Mouse (Mus musculus) hindbrain, embryonic 12.5 days (tissue): ENCODE data around the gene Wwox. TPM values are rescaled to one million over a fixed set of nuclear protein-coding genes. Genes with fewer than 3 reads are reported as not detected.

Source experiments
- ATAC-seq: fragments of 200-750 bp; cut with Nextera tagmentation; 2 replicates; pipeline ENCODE4 v1.8.0; 2017; ENCODE audit warnings: moderate TSS enrichment; ENCODE audit not compliant: low FRiP score
- H3K27ac ChIP-seq: fragments of 300-500 bp; sonication (generic); 2 replicates; pipeline ENCODE4 v1.5.1; 2016; ENCODE audit warnings: mild to moderate bottlenecking
- H3K27me3 ChIP-seq: fragments of 300-500 bp; sonication (generic); 2 replicates; pipeline ENCODE4 v1.6.1; 2016; ENCODE audit warnings: mild to moderate bottlenecking
- H3K36me3 ChIP-seq: fragments of 300-500 bp; sonication (generic); 2 replicates; pipeline ENCODE4 v1.6.1; 2016; ENCODE audit warnings: mild to moderate bottlenecking
- H3K4me1 ChIP-seq: fragments of 300-500 bp; sonication (generic); 2 replicates; pipeline ENCODE4 v1.6.1; 2016
- H3K4me2 ChIP-seq: fragments of 300-500 bp; sonication (generic); replicated peaks from 2 replicates; pipeline ENCODE4 v1.6.1; 2016; ENCODE audit warnings: mild to moderate bottlenecking
- H3K4me3 ChIP-seq: fragments of 300-500 bp; sonication (generic); 2 replicates; pipeline ENCODE4 v1.5.1; 2016; ENCODE audit warnings: mild to moderate bottlenecking
- H3K9ac ChIP-seq: fragments of 300-500 bp; sonication (generic); 2 replicates; pipeline ENCODE4 v1.6.1; 2016; ENCODE audit warnings: mild to moderate bottlenecking, moderate library complexity
- H3K9me3 ChIP-seq: fragments of 300-500 bp; sonication (generic); replicated peaks from 2 replicates; pipeline ENCODE4 v1.6.1; 2016; ENCODE audit warnings: mild to moderate bottlenecking
- WGBS: fragments of 180-500 bp; shearing (Covaris S2); methylation state at CpG from one replicate; pipeline ENCODE4 v1.1.7; 2016; 5-methylcytosine and 5-hydroxymethylcytosine counted together
- polyA plus RNA-seq: library from polyadenylated mRNA; unstranded; fragments of >200 nt; fragmentation: Nextera tagmentation; extraction: Ambion mirVana; gene quantifications from 2 replicates; pipeline ENCODE4 v1.2.1, GENCODE M21; 2016

Gene Wwox
- polyA plus RNA-seq, 1 experiment from 2014 or later, result 13.8 TPM

DNA sequence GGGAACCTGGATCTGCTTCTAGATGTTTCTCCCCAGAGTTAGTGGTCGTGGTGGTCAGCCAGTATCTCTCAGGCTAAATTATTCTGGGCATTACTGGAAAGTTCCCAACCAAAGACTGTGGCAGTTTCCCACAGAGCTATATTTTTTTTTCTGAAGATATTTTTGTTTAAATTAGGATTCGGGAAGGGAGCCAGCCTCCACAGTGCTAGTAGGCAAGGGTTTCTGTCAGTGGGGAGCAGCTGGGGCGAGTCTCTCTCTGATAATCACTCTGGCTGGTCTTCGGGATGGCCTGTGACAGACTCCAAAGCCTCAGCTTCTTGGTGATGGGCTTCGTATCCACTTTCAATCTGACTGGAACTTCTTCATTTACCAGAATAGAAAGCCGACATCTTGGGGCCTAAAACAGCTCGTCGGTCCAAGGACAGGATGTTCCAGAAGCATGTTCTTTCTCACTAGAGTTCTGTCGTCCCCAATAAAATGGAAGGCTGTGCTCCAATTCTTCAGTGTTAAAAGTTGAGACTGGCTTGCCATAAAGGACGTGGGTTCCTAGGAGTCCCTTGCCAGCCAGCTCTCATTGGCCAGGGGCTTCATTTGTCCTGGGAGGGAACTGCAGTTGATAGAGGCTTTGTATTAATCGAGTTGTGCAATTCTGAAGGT, 244.7 kb downstream of the Wwox start:
- Histone ChIP-seq H3K9me3 (no peaks in the 10 kb centered on the region), H3K4me1 (peaks cover 7% of the 10 kb centered on the region; the same call in 1 of the 2 replicates), H3K27ac (no peak overlapping the region), H3K4me2 (no peak overlapping the region), H3K9ac (no peak overlapping the region), H3K36me3 (no peaks in the 10 kb centered on the region), H3K4me3 (no peak overlapping the region), H3K27me3 (no peaks in the 10 kb centered on the region)
- 84% methylated on average over 11 of the region's 11 CpGs for WGBS
- no peak for ATAC-seq

DNA sequence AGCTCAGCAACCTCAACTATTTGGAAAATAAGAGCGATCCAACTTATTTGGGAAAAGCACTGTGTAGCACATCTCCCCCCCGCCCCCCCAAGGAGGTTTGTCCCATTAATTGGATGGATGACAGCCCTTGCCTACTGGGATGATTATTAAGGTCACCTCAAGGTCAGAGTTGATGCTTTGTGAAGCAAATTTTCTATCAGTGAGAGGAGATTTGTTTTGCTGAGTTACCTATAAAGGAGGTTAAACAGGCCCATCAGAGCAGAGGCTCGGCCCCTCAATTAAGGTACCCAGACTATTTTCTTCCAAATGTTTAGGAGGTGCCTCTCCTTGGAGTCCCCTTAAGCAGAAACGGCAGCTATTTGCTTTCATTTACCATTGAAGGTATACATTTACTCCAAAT, 247.0 kb downstream of the Wwox start:
- Histone ChIP-seq H3K9ac (no peak overlapping the region), H3K4me1 (no peaks in the 10 kb centered on the region), H3K36me3 (no peaks in the 10 kb centered on the region), H3K27ac (no peak overlapping the region), H3K4me3 (no peak overlapping the region), H3K4me2 (no peak overlapping the region), H3K9me3 (no peaks in the 10 kb centered on the region), H3K27me3 (no peaks in the 10 kb centered on the region)
- WGBS, result 84% methylated on average over 4 of the region's 4 CpGs
- no peak for ATAC-seq

DNA sequence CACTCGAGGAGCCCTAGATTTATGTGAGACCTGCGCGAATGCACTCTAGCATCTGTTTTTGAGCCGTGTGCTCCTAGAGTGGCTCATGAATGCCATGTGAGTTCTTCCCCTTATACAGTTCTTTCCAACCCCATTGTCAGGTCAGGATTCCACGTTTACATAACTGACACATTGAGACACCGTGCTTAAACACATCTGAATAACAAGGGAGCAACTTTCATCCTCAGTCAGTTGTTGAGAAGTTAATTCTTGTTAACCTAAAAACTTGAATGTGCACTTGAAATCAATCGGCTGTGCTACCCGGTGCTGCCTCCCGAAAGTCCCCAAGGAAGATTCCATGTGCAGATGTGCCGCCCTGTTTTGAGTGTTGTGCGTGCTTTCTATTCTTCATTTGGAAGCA, 249.3 kb downstream of the Wwox start:
- Histone ChIP-seq H3K36me3 (no peaks in the 10 kb centered on the region), H3K4me2 (no peak overlapping the region), H3K4me3 (no peak overlapping the region), H3K4me1 (no peaks in the 10 kb centered on the region), H3K9ac (no peak overlapping the region), H3K27me3 (no peaks in the 10 kb centered on the region), H3K27ac (no peak overlapping the region), H3K9me3 (no peaks in the 10 kb centered on the region)
- WGBS, result 84% methylated on average over 11 of the region's 11 CpGs
- ATAC-seq, result no peak

DNA sequence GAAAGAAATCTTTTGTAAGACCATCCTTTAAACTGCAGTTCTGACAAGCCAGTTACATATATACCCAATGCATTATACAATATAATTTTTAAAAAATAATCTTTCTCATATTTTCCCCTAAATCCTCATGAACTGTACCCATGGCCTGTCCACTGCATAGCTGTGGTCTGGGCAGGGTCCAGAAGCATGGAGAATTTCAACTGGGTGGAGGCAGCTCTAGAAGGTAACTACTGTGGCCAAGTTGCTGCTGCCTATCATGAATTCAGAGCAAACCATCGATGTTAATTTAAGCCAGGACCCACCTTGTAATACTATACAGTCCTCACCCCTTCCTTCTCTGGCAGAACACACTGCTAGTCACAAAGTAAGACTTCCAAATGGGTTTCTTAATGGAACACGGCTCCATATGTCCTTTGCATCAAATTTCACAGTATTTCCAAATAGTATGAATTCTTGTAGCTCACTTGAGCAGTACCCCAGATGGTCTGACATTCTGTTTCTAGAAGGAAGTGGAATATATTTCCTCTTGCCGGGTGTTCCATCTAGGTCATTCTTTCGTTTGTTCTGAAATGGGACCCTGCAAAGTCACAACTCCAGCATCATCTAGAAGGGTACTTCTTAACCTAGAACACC, 255.2 kb downstream of the Wwox start:
- no peak overlapping the region for H3K27ac ChIP-seq
- no peak for ATAC-seq

DNA sequence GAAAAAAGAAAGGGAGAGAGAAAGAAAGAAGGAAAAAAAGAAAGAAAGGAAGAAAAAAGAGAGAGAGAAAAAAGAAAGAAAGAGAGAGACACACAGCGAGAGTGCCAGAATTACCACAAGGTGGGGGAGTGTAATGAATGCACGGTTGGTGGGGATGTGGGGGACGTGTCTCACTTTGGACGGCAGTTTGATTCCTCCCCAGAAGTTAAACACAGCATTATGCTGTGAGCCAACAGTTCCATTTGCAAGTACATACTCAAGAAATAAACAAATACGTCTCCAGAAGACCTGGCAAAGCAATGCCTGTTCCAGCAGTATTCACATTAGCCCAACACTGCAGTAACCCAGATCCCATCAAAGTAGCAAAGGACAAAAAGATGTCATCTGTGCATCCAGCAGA, 264.1 kb downstream of the Wwox start:
- Histone ChIP-seq H3K4me2 (no peak overlapping the region), H3K36me3 (no peaks in the 10 kb centered on the region), H3K27ac (no peak overlapping the region), H3K9me3 (no peaks in the 10 kb centered on the region), H3K9ac (no peak overlapping the region), H3K27me3 (no peaks in the 10 kb centered on the region), H3K4me3 (no peak overlapping the region), H3K4me1 (peaks cover 7% of the 10 kb centered on the region; the same call in 1 of the 2 replicates)
- ATAC-seq, result no peak
- 80% methylated on average over 5 of the region's 5 CpGs for WGBS

More for the DNA sequence above, 255.2 kb downstream of the Wwox start:
- H3K27me3 ChIP-seq, result no peaks in the 10 kb centered on the region
- H3K9ac ChIP-seq, result no peak overlapping the region
- no peak overlapping the region for H3K4me2 ChIP-seq
- no peak overlapping the region for H3K4me3 ChIP-seq
- H3K36me3 ChIP-seq, result no peaks in the 10 kb centered on the region
- WGBS, result 79% methylated on average over 4 of the region's 4 CpGs
- H3K9me3 ChIP-seq, result no peaks in the 10 kb centered on the region
- H3K4me1 ChIP-seq, result no peaks in the 10 kb centered on the region

DNA sequence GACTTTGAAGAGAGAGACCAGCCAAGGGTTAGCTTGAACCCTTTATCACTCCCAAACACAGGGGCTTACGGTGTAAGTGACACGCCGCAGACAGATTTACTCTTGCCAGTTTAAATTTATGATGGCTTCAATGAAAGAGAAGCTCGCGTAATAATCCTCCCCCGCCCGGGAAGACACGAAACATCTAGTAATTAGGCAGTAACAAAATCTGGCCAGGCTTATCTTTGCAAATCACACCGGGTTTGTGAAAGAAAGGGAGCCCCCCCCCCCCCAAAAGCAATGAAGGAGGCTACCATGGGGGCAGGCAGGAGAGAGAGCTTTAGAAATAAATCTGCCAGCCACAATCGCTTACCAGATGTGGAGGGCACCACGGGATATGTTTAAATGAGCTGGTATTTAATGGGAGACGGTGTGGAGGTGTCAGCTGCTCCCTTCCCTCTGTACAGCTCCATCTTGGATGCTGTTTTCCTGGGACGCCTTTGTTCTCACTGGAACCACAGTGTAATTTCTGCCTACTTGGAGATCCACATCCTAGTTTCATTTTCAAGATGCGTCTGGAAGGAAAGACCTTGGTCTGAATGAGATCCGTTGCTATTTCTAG, 268.2 kb downstream of the Wwox start:
- no peak for ATAC-seq
- Histone ChIP-seq H3K9ac (no peak overlapping the region), H3K27ac (0 out of 2 replicates have a peak overlapping the region, but pooled peaks have one; percentile 49), H3K4me2 (no peak overlapping the region), H3K27me3 (no peaks in the 10 kb centered on the region), H3K4me1 (peaks cover 12% of the 10 kb centered on the region; the same call in 1 of the 2 replicates), H3K36me3 (no peaks in the 10 kb centered on the region), H3K9me3 (no peaks in the 10 kb centered on the region), H3K4me3 (no peak overlapping the region)
- 66% methylated on average over 15 of the region's 15 CpGs for WGBS

DNA sequence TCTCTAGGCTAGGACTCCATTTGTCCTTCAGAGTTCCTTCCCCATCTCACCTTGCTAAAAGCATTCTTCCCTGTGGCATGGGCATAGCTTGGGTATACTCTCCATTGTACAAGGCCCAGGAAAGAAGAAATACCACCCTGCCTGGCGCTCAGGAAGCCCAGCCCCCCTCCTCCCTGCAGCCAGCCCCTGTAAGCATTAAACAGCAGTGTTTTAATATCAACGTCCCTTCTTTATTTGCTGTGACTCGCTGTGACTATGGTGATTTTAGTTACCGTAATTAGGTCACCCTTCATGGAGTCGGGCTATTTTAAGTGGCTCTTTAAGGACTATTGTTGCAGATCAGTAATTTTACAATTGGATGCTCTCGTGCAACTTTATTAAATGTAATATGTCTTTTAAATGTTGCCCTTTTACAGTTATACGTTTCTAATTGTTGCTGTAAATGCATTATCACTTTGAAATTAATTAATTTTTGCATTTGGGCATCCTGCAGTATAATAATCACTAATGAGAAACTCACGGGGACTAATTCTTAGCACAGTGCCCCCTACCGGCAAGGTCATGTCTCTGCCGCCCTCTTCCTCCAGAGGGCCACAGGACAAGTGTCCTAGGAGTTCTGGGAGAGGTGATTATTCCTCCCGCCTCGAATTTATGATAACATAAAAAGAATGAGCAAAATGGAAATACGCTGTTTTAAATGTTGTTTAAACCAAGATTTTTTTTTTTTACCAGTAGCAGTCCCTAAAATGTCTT, 276.0 kb downstream of the Wwox start:
- no peak for ATAC-seq
- no peak overlapping the region for H3K4me2 ChIP-seq
- no peak overlapping the region for H3K27ac ChIP-seq
- H3K9ac ChIP-seq, result no peak overlapping the region
- H3K4me3 ChIP-seq, result no peak overlapping the region
- no peaks in the 10 kb centered on the region for H3K4me1 ChIP-seq
- no peaks in the 10 kb centered on the region for H3K27me3 ChIP-seq
- 63% methylated on average over 13 of the region's 13 CpGs for WGBS
- no peaks in the 10 kb centered on the region for H3K36me3 ChIP-seq
- no peaks in the 10 kb centered on the region for H3K9me3 ChIP-seq

DNA sequence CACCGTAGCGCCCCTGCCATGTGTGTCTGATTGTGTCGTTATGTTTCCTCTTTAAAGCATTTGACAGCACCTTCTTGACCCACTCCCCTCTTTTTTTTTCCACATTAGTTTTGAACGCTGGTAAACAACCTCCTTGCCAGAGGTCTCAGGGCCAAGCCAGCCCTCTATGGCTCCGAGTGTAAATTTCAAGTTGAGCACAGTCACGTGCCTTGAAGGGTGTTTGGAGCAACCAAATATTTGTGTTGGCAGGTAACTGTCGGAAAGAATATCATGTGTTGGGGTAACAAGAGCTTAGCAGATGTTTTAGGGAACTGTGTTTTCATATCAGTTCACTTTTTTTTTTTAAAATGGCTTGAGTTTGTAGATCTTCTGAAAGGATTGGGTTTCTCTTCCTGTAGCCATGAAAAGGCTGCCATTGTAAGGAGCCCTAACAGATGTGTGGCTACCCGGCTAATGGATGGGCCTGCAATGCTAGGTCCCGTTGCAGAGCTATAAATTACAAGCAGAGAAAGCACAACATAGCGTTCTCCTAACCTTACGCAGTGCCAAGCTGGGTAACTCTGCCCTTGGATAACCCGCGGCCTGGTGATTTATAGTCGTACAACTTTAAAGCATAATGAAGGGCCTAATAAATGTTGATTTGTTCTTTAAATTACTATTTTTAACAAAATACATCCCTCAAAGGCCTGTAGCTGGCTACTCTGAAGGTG, 277.2 kb downstream of the Wwox start:
- Histone ChIP-seq H3K4me3 (no peak overlapping the region), H3K9me3 (no peaks in the 10 kb centered on the region), H3K36me3 (no peaks in the 10 kb centered on the region), H3K4me2 (no peak overlapping the region), H3K27ac (no peak overlapping the region), H3K4me1 (no peaks in the 10 kb centered on the region), H3K27me3 (no peaks in the 10 kb centered on the region), H3K9ac (no peak overlapping the region)
- 74% methylated on average over 14 of the region's 14 CpGs for WGBS
- no peak for ATAC-seq

DNA sequence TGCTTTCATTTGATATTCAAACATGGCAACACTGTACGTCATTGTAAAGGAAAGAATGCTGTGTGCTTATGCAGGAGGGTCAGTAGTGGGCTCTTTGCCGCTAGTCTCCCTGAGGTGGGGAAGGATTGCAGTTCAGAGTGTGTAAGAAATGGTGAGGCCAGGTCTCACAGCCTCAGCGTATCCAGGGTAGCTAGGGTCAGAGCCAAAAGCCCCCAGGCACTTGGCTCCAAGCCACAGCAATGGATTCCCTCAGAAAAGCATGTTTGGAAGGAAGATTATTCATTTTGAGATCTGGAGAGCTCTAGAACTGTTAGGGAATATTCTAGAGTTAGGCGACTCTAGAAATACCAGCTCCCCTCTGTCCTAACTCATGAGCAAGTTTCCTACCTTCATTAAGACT, 279.4 kb downstream of the Wwox start:
- Histone ChIP-seq H3K27ac (no peak overlapping the region), H3K9ac (no peak overlapping the region), H3K36me3 (no peaks in the 10 kb centered on the region), H3K4me1 (no peaks in the 10 kb centered on the region; the same call in 1 of the 2 replicates), H3K4me2 (no peak overlapping the region), H3K9me3 (no peaks in the 10 kb centered on the region), H3K27me3 (no peaks in the 10 kb centered on the region), H3K4me3 (no peak overlapping the region)
- ATAC-seq, result no peak
- WGBS, result 76% methylated on average over 4 of the region's 4 CpGs

DNA sequence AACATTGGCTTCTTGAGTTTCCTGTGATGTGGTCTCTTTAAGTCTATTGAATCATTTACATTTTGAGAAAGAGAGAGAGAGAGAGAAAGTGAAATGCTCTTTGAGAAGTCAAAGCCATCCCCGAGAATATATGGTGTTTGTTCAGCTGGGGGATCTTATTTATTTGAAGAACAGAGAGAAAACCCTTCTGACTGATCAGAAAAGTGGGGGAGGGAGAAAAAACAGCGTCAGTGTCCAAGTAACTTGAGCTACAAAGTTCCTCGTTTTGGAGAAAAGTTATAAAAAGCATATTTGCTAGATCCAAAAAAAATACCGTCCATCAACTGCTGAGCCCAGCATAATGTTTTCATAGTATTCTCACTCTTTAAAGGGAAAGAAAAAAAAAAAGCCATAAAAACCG, 283.2 kb downstream of the Wwox start:
- H3K36me3 ChIP-seq, result no peaks in the 10 kb centered on the region
- no peaks in the 10 kb centered on the region for H3K27me3 ChIP-seq
- no peak overlapping the region for H3K9ac ChIP-seq
- no peak for ATAC-seq
- no peak overlapping the region for H3K4me2 ChIP-seq
- no peaks in the 10 kb centered on the region for H3K9me3 ChIP-seq
- no peak overlapping the region for H3K27ac ChIP-seq
- H3K4me1 ChIP-seq, result no peaks in the 10 kb centered on the region; the same call in 1 of the 2 replicates
- 52% methylated on average over 5 of the region's 5 CpGs for WGBS
- H3K4me3 ChIP-seq, result no peak overlapping the region

DNA sequence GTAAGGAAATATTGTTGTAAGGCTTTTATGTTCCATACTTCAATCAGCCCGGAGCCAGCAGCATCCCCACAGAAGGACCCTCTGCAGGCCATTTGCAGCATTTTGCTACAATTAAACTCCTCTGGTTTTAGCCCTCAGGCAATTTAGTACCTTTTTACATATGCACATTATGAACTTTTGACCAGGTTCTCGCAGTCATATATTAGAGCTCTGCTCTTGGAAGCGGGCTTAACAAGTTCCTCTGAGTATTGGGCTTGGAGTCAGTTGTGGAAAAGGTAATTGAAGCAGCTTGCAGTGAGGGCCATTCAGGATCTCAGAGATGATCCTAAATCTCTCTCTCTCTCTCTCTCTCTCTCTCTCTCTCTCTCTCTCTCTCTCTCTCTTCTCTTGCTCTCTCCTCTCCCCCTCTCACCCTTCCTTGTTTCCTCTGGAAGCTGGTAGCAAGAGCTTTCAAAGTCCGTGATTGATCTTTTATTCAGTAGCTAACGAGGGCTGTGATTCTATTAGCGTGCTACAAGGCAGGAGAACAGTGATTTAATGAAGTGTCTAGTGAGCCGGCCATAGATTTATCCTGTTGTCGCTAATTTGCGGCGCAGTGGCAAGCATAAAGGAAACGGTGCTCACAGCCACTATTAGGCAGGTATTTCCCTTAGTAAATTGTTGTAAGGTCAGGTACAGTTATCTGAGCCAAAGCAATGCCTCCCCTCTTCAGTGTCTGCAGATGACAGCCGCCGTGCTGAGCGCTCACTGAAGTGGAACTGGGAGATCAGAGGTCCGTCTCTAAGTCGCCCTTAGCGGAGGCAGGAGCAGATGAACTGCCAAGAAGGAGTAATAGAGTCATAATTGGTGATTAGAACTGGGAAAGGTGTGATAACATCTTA, 292.0 kb downstream of the Wwox start:
- Histone ChIP-seq H3K27ac (no peak overlapping the region), H3K9ac (no peak overlapping the region), H3K4me3 (no peak overlapping the region)

More for the DNA sequence above, 292.0 kb downstream of the Wwox start:
- Histone ChIP-seq H3K36me3 (no peaks in the 10 kb centered on the region), H3K4me2 (peak overlapping the region; percentile 15; the same call in 1 of the 2 replicates), H3K9me3 (no peaks in the 10 kb centered on the region), H3K4me1 (peaks cover 9% of the 10 kb centered on the region; the same call in 1 of the 2 replicates), H3K27me3 (no peaks in the 10 kb centered on the region)
- WGBS, result 47% methylated on average over 17 of the region's 17 CpGs
- ATAC-seq, result peak; percentile 58; the same call in 1 of the 2 replicates
